Mouse (Mus musculus) MEL (cell line): ENCODE measurements around the gene Rcan2. TPM values are rescaled to one million over a fixed set of nuclear protein-coding genes. Genes with fewer than 3 reads are reported as not detected.
"Not testable (repeated sequence)": the region's sequence is repeated elsewhere in the genome, so short reads cannot be mapped to it uniquely, and the experiment has no call there.

Experiments used
- DNase-seq: peaks from one replicate; pipeline ENCODE4 v3.0.0; 2011; ENCODE audit warnings: low read depth, low spot score
- H3K27ac ChIP-seq: 2 replicates; pipeline ENCODE4 v1.5.1; 2012; ENCODE audit warnings: low read depth, mild to moderate bottlenecking, control low read depth, low read length, moderate library complexity; ENCODE audit not compliant: control insufficient read depth
- H3K27me3 ChIP-seq, 2 experiments: fragments of 150-350 bp in 1 of 2; sonication (generic) in 1 of 2; 2 replicates each; pipeline ENCODE4 v1.6.1; 2012; ENCODE audit warnings: low read length in 2 of 2, mild to moderate bottlenecking in 2 of 2, improper control_type of control experiment in 1 of 2, moderate library complexity in 1 of 2; ENCODE audit not compliant: insufficient read depth in 2 of 2, control insufficient read depth in 1 of 2
- H3K36me3 ChIP-seq, 2 experiments: 2 replicates each; pipeline ENCODE4 v1.6.1; 2012 to 2014; ENCODE audit warnings: low read length in 2 of 2, improper control_type of control experiment in 1 of 2, inconsistent platforms in 1 of 2, mild to moderate bottlenecking in 1 of 2; ENCODE audit not compliant: insufficient read depth in 2 of 2, control insufficient read depth in 1 of 2
- H3K4me1 ChIP-seq, 2 experiments: fragments of 150-350 bp in 1 of 2; sonication (generic) in 1 of 2; 2 replicates each; pipeline ENCODE4 v1.6.1; 2012; ENCODE audit warnings: low read length in 2 of 2, improper control_type of control experiment in 1 of 2, mild to moderate bottlenecking in 1 of 2; ENCODE audit not compliant: insufficient read depth in 2 of 2, control insufficient read depth in 1 of 2
- H3K4me3 ChIP-seq, 2 experiments: fragments of 150-350 bp in 1 of 2; sonication (generic) in 1 of 2; 2 replicates each; pipeline ENCODE4 v1.5.1; 2012; ENCODE audit warnings: low read depth in 2 of 2, low read length in 2 of 2, mild to moderate bottlenecking in 2 of 2, moderate library complexity in 2 of 2, control low read depth in 1 of 2, improper control_type of control experiment in 1 of 2; ENCODE audit not compliant: control insufficient read depth in 1 of 2, insufficient read depth in 1 of 2
- H3K79me2 ChIP-seq: 2 replicates; pipeline ENCODE4 v1.6.1; 2012; ENCODE audit warnings: mild to moderate bottlenecking, low read length, moderate library complexity; ENCODE audit not compliant: control insufficient read depth, poor library complexity, insufficient read depth
- H3K9ac ChIP-seq: 2 replicates; pipeline ENCODE4 v1.6.1; 2012; ENCODE audit warnings: low read depth, mild to moderate bottlenecking, control low read depth, low read length, moderate library complexity; ENCODE audit not compliant: control insufficient read depth, poor library complexity, severe bottlenecking
- H3K9me3 ChIP-seq: fragments of 150-350 bp; sonication (generic); replicated peaks from 2 replicates; pipeline ENCODE4 v1.6.1; 2012; ENCODE audit warnings: mild to moderate bottlenecking, low read length, improper control_type of control experiment, moderate library complexity; ENCODE audit not compliant: insufficient read depth
- BHLHE40 ChIP-seq: IDR thresholded peaks from 2 replicates; pipeline ENCODE4 v1.6.1; 2012; ENCODE audit warnings: low read depth, mild to moderate bottlenecking, inconsistent platforms, low read length, improper control_type of control experiment, borderline replicate concordance
- CTCF ChIP-seq, 3 experiments: IDR thresholded peaks in 2 of 3; conservative IDR thresholded peaks in 1 of 3; 2 replicates each; pipeline ENCODE4 v1.5.1; 2011 to 2012; ENCODE audit warnings: low read length in 3 of 3, low read depth in 2 of 3, mild to moderate bottlenecking in 2 of 3, improper control_type of control experiment in 1 of 3, inconsistent platforms in 1 of 3, mixed read lengths in 1 of 3, moderate library complexity in 1 of 3; ENCODE audit not compliant: control insufficient read depth in 1 of 3, insufficient read depth in 1 of 3, poor library complexity in 1 of 3, severe bottlenecking in 1 of 3
- E2F4 ChIP-seq: IDR thresholded peaks from 2 replicates; pipeline ENCODE4 v1.6.1; 2011; ENCODE audit warnings: low read depth, low read length, improper control_type of control experiment, borderline replicate concordance
- EP300 ChIP-seq, 2 experiments: IDR thresholded peaks; 2 replicates each; pipeline ENCODE4 v1.6.1; 2011; ENCODE audit warnings: improper control_type of control experiment in 2 of 2, low read length in 2 of 2, low read depth in 1 of 2, mild to moderate bottlenecking in 1 of 2
- GABPA ChIP-seq: IDR thresholded peaks from 2 replicates; pipeline ENCODE4 v1.6.1; 2012; ENCODE audit warnings: low read depth, mild to moderate bottlenecking, inconsistent platforms, low read length, improper control_type of control experiment, moderate library complexity
- GATA1 ChIP-seq: IDR thresholded peaks from 2 replicates; pipeline ENCODE4 v1.6.1; 2011; ENCODE audit warnings: low read depth, low read length, improper control_type of control experiment
- HCFC1 ChIP-seq: IDR thresholded peaks from 2 replicates; pipeline ENCODE4 v1.6.1; 2012; ENCODE audit warnings: low read depth, mild to moderate bottlenecking, inconsistent platforms, low read length, improper control_type of control experiment, moderate library complexity
- JUND ChIP-seq: IDR thresholded peaks from 2 replicates; pipeline ENCODE4 v1.6.1; 2011; ENCODE audit warnings: low read depth, mild to moderate bottlenecking, improper control_type of control experiment, low read length
- KAT2A ChIP-seq: conservative IDR thresholded peaks from 2 replicates; pipeline ENCODE4 v1.6.1; 2012; ENCODE audit warnings: low read depth, low read length, improper control_type of control experiment, inconsistent platforms
- MAZ ChIP-seq: IDR thresholded peaks from 2 replicates; pipeline ENCODE4 v1.6.1; 2012; ENCODE audit warnings: low read depth, mild to moderate bottlenecking, inconsistent platforms, low read length, improper control_type of control experiment
- MYB ChIP-seq: IDR thresholded peaks from 2 replicates; pipeline ENCODE4 v1.6.1; 2011; ENCODE audit warnings: mild to moderate bottlenecking, low read depth, low read length, improper control_type of control experiment
- NELFE ChIP-seq: IDR thresholded peaks from 2 replicates; pipeline ENCODE4 v1.6.1; 2011; ENCODE audit warnings: low read depth, low read length, improper control_type of control experiment
- NRF1 ChIP-seq: IDR thresholded peaks from 2 replicates; pipeline ENCODE4 v1.6.1; 2014; ENCODE audit warnings: low read depth, mild to moderate bottlenecking, inconsistent platforms, low read length, improper control_type of control experiment, moderate library complexity; ENCODE audit not compliant: poor library complexity, insufficient read depth, severe bottlenecking
- POLR2A ChIP-seq, 2 experiments: IDR thresholded peaks; 2 replicates each; pipeline ENCODE4 v1.6.1; 2011 to 2012; ENCODE audit warnings: low read length in 2 of 2, mild to moderate bottlenecking in 2 of 2, control low read depth in 1 of 2, improper control_type of control experiment in 1 of 2, low read depth in 1 of 2, moderate library complexity in 1 of 2; ENCODE audit not compliant: control insufficient read depth in 1 of 2, insufficient read depth in 1 of 2, poor library complexity in 1 of 2
- POLR2AphosphoS2 ChIP-seq: IDR thresholded peaks from 2 replicates; pipeline ENCODE4 v1.6.1; 2011; ENCODE audit warnings: low read length, improper control_type of control experiment
- RAD21 ChIP-seq: IDR thresholded peaks from 2 replicates; pipeline ENCODE4 v1.6.1; 2011; ENCODE audit warnings: mild to moderate bottlenecking, low read depth, low read length, improper control_type of control experiment
- RCOR1 ChIP-seq: IDR thresholded peaks from 2 replicates; pipeline ENCODE4 v1.6.1; 2012; ENCODE audit warnings: low read depth, mild to moderate bottlenecking, inconsistent platforms, low read length, improper control_type of control experiment
- TAL1 ChIP-seq: IDR thresholded peaks from 2 replicates; pipeline ENCODE4 v1.6.1; 2012; ENCODE audit warnings: mild to moderate bottlenecking, inconsistent platforms, low read length, moderate library complexity, mixed read lengths
- TCF12 ChIP-seq: IDR thresholded peaks from 2 replicates; pipeline ENCODE4 v1.6.1; 2014; ENCODE audit warnings: low read depth, mild to moderate bottlenecking, inconsistent platforms, low read length, improper control_type of control experiment, moderate library complexity
- UBTF ChIP-seq: IDR thresholded peaks from 2 replicates; pipeline ENCODE4 v1.6.1; 2012; ENCODE audit warnings: low read depth, mild to moderate bottlenecking, inconsistent platforms, low read length, improper control_type of control experiment, moderate library complexity, borderline replicate concordance; ENCODE audit not compliant: insufficient read depth
- USF2 ChIP-seq, 2 experiments: IDR thresholded peaks; 2 replicates each; pipeline ENCODE4 v1.6.1; 2011 to 2012; ENCODE audit warnings: improper control_type of control experiment in 2 of 2, low read length in 2 of 2, borderline replicate concordance in 1 of 2, inconsistent platforms in 1 of 2, low read depth in 1 of 2, mild to moderate bottlenecking in 1 of 2; ENCODE audit not compliant: insufficient read depth in 1 of 2
- polyA plus RNA-seq, 2 experiments: library from polyadenylated mRNA; stranded (reverse) in 1 of 2; unstranded in 1 of 2; fragments of >175 nt in 1 of 2; fragments of >200 nt in 1 of 2; gene quantifications; 2 replicates each; pipeline versions ENCODE4 v1.2.1 to v1.2.4; 2012; ENCODE audit warnings: low replicate concordance in 2 of 2, low read depth in 1 of 2; ENCODE audit not compliant: insufficient read length in 2 of 2, insufficient read depth in 1 of 2, missing spikeins in 1 of 2
- total RNA-seq: library from RNA; depleted of rRNA; stranded (reverse); fragments of 300-350 nt; gene quantifications from 2 replicates; pipeline ENCODE4 v1.2.3, GENCODE M21; 2012

Gene Rcan2
- total and polyA plus RNA-seq, 3 experiments: 0.52 TPM; not detected in 2

DNA sequence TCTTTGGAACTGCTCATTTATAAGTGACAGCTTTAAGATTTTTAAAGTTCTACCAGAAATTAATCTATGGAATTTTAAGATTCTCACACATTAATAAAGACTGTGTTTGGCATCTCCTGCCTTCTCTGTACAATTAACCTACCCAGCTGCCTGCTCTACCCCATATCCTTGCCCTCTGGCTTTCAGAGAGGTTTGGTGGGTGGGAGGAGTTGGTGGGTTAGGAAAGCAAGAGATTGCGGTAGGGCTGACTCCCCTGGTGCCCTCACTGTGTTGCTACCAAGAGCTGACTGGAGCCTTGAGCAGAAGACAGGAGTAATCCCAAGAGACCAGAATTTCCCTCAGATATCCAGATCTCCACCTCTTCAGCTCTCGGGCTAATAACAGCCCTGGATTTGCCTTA is 21.5 kb downstream of the Rcan2 start:
- Histone ChIP-seq H3K27me3 (no peaks in the 10 kb centered on the region), H3K36me3 (no peaks in the 10 kb centered on the region), H3K4me3 (no peak overlapping the region), H3K79me2 (no peaks in the 10 kb centered on the region), H3K9ac (no peak overlapping the region), H3K9me3 (no peaks in the 10 kb centered on the region), H3K27ac (no peak overlapping the region), H3K4me1 (no peaks in the 10 kb centered on the region)
- no peak for DNase-seq
- TF ChIP-seq E2F4: no peak
- TF ChIP-seq NRF1: no peak
- no peak for TF ChIP-seq MAZ
- no peak for TF ChIP-seq TCF12

DNA sequence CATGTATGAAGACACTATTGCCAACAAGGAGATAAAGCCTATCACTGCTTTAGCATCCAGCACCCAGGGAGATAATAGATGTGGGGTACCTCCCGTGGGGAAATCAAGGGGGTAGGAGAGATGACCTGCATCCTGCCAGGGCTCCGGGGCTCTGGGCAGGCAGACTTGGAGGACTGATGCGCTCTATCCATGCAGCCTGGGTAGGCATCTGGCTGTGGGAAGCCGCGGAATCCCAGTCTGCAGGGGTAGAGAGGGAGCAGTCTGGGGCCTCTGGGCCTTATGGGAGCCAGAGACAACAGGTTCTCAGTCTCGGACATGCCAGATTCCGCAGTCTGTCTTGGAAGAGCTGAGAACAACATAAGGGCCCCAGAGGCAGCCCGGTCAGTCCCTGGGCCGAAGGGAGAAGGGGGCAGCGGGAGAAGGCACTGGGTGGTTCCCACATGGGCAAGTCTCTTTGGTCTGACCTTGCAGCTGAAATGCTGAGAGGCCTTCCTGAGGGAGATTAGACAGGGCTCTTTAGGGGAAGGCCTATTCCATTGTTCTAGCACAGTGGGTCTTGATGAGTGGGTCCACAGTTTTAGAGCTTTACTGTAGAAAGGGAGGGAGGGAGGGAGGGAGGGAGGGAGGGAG is 23.7 kb downstream of the Rcan2 start:
- DNase-seq: no peak
- H3K4me1 ChIP-seq: no peaks in the 10 kb centered on the region
- no peak overlapping the region for H3K27ac ChIP-seq
- no peaks in the 10 kb centered on the region for H3K9me3 ChIP-seq
- TF ChIP-seq POLR2AphosphoS2 (no peak), UBTF (no peak), EP300 (IDR thresholded peaks at IDR 0.05; ENCODE audit: low read depth in 1 of 2, low read length in 2 of 2) (no peak), CTCF (IDR thresholded peaks at IDR 0.05 in 2 of 3, conservative IDR thresholded peaks at IDR 0.05 in 1 of 3; ENCODE audit: control insufficient read depth in 1 of 3, insufficient read depth in 1 of 3, low read depth in 2 of 3, low read length in 3 of 3, poor library complexity in 1 of 3, severe bottlenecking in 1 of 3) (no peak), TAL1 (no peak)
- H3K27me3 ChIP-seq: no peaks in the 10 kb centered on the region
- H3K4me3 ChIP-seq: no peak overlapping the region
- H3K79me2 ChIP-seq: no peaks in the 10 kb centered on the region
- no peaks in the 10 kb centered on the region for H3K36me3 ChIP-seq
- H3K9ac ChIP-seq: no peak overlapping the region

DNA sequence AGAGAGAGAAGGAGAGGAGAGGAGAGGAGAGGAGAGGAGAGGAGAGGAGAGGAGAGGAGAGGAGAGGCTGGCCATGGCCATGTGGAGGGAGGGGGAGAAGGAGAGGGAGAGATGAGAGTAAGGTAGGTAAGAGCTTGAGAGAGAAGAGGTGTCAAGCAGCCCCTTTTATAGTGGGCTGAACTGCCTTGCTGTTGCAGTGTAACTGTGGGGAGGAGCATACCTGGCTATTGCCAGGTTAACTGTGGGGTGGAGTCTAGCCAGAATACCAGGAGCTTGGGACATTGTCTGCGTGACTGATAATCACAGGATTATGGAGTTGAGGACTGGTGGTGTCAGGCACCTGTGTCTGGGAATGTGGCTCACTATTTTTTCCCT is 24.2 kb downstream of the Rcan2 start:
- DNase-seq, H3K79me2 ChIP-seq, H3K36me3 ChIP-seq, H3K27ac ChIP-seq, H3K27me3 ChIP-seq, H3K4me3 ChIP-seq, H3K9ac ChIP-seq, H3K4me1 ChIP-seq, H3K9me3 ChIP-seq: not testable (repeated sequence)

DNA sequence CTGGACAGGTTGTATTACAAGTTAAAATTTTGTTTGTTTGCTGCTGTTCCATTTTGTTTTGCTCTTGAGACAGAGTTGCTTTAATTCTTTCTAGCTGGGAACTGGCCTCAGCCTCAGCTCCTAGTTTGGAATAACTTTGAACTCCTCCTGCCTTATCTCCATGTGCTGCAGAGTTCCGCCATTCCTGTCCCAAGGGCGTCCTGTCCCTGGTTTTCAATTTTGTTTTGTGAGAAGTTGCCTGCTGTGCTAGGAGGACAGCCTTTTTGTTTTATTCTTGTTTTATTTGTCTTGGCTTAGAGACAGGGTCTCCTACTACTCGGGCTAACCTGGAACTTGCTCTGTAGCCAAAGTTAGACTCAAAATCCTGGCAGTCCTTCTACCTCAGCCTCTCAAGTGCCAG is 26.1 kb downstream of the Rcan2 start:
- Histone ChIP-seq H3K27me3 (no peaks in the 10 kb centered on the region), H3K9ac (no peak overlapping the region), H3K9me3 (no peaks in the 10 kb centered on the region), H3K4me3 (no peak overlapping the region), H3K79me2 (no peaks in the 10 kb centered on the region), H3K27ac (no peak overlapping the region), H3K4me1 (no peaks in the 10 kb centered on the region), H3K36me3 (no peaks in the 10 kb centered on the region)
- no peak for DNase-seq
- no peak for TF ChIP-seq JUND
- no peak for TF ChIP-seq GABPA
- no peak for TF ChIP-seq RCOR1
- TF ChIP-seq BHLHE40: no peak
- TF ChIP-seq NRF1: no peak
- no peak for TF ChIP-seq USF2 (IDR thresholded peaks at IDR 0.05; ENCODE audit: borderline replicate concordance in 1 of 2, insufficient read depth in 1 of 2, low read depth in 1 of 2, low read length in 2 of 2)
- no peak for TF ChIP-seq E2F4
- no peak for TF ChIP-seq POLR2A (IDR thresholded peaks at IDR 0.05; ENCODE audit: control insufficient read depth in 1 of 2, insufficient read depth in 1 of 2, low read depth in 1 of 2, low read length in 2 of 2, poor library complexity in 1 of 2)
- TF ChIP-seq NELFE: no peak
- TF ChIP-seq RAD21: no peak
- TF ChIP-seq KAT2A: no peak
- TF ChIP-seq HCFC1: no peak
- no peak for TF ChIP-seq GATA1
- no peak for TF ChIP-seq TCF12
- no peak for TF ChIP-seq MYB
- TF ChIP-seq POLR2AphosphoS2: no peak
